Mouse (Mus musculus) inflammation-experienced regulatory T-cells, adult 6 months (primary cell): ENCODE results near the gene Nat10. TPM values are rescaled to one million over a fixed set of nuclear protein-coding genes. Genes with fewer than 3 reads are reported as not detected.

Experiments
- ATAC-seq: one replicate; pipeline ENCODE4 v1.8.0; 2017
- polyA plus RNA-seq, 3 experiments: library from polyadenylated mRNA; unstranded; fragments of 100-300 nt; shearing (Covaris generic); gene quantifications; one replicate each; pipeline ENCODE4 v1.2.1; 2017

Gene Nat10
- polyA plus RNA-seq = 10 to 100 TPM; 27.3 to 32.2 (median 29.9) TPM

- ATAC-seq = peak; percentile 95
These were observed at the start of gene Nat10 for GRCm38 (mm10) chr2:103760906-103761716. TSS of gene Nat10 (minus strand) at chr2:103761270.

- ATAC-seq = no peak
These were observed 49.3 kb upstream of the Nat10 start for GRCm38 (mm10) chr2:103810412-103810811.

DNA sequence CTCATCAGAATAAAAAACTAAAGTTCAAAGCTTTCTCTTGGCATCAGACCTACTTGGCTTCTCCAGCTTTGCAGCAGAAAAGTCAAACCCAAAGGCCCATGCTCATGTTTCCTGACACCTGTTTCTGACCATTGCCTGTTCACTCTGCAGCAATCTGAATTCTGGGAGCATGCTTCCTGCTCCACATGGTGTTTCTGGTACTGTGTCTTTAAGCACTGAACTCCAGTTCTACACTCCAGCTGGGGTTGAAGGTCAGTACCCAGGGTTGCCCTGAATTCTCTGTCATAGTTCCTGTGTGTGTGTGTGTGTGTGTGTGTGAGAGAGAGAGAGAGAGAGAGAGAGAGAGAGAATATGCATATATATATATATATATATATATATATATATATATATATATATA is 47.4 kb upstream of the Nat10 start:
- ATAC-seq = no peak

DNA sequence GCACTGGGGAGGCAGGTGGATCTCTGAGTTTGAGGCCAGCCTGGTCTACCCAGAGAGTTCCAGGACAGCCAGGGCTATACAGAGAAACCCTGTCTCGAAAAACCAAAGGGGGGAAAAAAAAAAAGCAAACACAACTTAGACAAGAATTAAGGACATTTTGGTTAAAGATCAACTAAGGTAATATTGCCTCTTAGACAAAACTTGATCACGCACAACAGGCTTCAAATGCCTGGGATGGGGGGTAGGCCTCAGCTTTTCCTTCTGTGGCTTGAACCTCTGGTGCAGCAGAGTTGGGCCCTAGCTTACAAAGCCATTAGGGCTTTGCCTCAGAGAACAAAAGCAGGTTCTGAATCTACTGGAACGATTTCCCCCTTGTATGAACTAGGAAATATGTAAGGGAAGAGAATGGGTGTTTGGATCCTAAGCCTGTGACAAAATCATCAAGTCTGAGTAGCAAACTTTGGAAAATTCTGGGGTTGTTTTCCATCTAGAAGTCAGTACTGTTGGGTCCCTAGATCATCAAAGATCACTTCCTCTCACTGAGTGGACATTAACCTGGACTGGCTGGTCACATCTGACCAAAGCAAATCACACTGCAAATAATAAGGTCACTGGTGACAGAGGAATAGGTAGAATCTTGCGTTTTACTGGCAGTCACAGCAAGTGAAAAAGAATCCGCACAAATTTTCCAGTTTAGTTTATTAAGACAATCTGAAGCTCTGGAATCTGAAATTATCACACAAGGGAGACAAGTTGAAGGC is 42.9 kb upstream of the Nat10 start:
- ATAC-seq = no peak

DNA sequence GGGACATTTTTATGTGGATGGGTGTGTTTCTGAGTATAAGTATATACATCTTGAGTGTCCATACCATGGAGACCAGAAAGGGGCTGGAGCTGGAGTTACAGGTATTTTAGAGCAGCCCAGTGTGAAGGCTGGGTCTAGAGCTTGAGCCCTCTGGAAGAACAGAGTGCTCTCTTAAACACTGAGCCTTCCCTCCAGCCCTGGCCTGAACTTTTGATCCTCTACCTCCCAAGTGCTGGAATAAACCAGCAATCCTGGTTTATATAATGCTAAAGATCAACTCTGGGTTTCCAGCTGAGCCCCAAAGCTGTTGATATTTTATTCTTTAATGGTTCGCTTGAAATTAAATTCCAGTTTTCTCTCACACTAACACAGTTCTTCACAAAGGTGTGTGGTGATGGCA is 41.4 kb upstream of the Nat10 start:
- ATAC-seq = no peak

DNA sequence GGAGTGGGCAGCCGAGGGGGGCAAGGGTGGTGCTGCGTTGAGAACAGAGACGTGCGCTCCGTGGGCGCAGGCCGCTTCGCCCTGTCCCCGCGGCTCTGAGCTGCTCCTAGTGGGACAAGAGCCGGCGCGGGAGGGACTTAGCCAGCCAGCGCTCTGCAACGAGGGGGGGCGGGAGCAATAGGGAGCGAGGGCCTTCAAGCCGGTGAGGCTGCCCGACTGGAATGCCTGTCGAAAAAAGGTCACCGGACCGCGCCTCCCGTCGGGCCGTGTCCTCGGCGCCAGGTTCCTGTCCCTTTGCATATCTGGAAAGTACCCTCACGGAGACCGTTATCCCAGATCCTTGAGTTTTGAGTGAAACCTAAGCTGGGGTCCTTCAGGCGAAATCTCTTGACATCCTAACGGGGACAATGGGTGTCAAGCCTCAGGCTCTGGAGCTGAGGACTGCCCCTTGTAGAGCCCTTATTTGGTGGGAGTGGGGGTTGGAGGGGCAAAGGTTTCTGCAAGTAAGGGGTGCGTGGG is 36.5 kb upstream of the Nat10 start, which contains the start of gene Caprin1:
Caprin1 (minus strand) TSS at position 159 of the 519 bp plus-strand sequence.
- ATAC-seq = peak; percentile 74

- peak; percentile 33 for ATAC-seq
These were observed 35.9 kb upstream of the Nat10 start for GRCm38 (mm10) chr2:103796861-103797466.

DNA sequence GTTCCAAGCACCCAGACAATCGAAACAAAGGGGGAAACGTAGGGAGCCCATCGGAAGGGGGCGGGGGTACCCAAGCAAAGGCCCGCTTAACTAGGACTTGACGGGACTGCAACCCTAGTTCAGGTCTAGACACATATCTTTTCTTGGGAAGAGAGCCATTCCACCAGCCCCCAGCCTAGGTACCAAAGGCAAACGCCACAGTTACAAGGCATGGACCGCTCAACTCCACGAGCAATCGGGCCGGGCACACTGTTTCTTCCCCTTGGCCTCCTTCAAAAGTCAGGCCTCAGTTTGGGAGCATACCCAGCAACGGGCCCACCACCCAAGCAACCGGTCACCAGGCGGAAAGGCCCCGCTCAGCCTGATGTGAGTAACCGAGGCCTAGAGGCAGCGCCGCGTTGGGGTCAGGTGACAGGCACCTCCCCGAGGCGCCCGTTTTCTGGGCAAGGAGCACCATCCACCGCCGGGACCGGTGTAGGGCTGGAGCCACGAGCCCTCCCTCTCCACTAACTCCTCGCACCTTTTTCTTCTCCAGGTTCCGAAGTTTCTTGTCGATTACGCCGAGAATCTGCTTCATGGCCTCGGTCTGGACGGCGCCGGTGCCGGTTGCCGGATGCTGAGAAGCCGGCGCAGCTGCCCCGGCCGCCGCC is 35.3 kb upstream of the Nat10 start:
- ATAC-seq = peak; percentile 36

GRCm38 (mm10) chr2:103795843-103796210 is 34.8 kb upstream of the Nat10 start:
- ATAC-seq = peak; percentile 71

GRCm38 (mm10) chr2:103792009-103792408 is 30.9 kb upstream of the Nat10 start:
- no peak for ATAC-seq

DNA sequence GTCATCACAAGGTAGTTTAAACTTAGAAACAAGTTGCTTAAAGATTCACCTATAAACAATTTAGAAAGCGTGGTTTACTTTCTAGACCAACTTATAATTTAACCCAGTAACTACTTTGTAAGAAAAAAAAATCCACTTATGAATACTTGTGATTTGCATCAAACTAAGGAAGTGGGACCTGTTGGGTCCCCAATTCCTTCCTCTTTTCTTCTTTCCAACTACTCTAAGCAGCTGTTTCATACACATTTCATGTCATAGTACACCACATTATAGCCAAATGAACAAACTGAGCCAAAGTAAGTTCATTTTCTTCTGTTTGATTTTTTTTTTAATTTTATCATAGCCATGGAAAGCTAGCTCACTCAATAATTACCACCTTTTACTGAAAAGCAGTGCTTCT is 24.7 kb upstream of the Nat10 start:
- no peak for ATAC-seq

DNA sequence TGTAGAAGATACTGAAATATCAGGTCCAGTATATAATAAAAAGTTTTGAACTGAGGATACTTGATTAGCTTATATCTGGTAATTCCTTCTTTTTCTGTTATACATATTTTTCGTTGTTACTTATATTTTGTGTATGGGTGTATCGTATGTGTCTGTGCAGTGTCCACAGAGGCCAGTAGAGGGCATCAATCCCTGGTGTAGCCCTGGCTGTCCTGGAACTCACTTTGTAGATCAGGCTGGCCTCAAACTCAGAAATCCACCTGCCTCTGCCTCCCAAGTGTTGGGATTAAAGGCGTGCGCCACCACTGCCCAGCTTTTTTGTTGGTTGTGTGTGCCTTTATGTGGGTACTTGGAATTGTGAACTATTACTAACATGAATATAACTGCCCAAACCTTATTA is 23.6 kb upstream of the Nat10 start:
- peak; percentile 48 for ATAC-seq

GRCm38 (mm10) chr2:103762492-103762891 is 1.4 kb upstream of the Nat10 start:
- ATAC-seq = no peak

DNA sequence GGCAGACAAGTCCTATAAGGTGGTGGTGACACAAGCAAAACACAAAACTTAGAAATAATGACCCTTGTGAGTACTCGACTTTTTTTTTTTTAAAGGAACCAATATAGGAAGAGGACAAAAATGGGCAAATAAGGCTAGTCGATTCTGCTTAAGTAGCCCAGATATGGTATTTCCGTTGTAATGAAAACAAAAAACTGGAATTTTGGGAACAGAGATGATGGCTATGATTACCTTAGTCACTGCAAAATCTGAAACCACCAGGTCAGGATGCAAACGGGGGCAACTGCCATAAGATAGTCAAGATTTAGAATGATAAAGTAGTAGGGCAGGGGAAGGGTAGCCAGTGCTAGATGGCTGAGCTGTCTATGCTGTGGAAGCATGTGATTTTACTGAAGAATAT is 923 bp upstream of the Nat10 start:
- ATAC-seq = no peak

GRCm38 (mm10) chr2:103760421-103760820 is 649 bp downstream of the Nat10 start:
- no peak for ATAC-seq

- ATAC-seq = no peak
These were observed 5.5 kb downstream of the Nat10 start for GRCm38 (mm10) chr2:103755458-103756085.

DNA sequence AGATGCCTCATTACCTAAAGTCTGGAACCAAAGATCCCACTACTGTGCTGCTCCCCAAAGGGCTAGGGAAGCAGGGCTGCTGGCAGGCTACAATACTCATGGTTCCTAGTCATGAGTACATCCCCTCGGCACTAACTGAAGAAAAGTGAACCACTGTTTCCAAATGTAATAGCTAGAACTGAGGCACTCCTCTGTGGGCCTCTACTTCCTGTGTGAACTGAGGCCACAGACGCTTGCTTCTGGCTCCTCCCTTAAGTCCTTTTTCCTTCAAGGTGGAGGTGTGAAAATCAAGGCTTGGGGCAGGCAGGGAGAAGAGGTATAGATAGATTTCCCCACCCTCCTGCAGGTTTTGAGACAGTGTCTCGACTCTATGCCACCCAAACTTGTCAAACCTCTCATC is 6.5 kb downstream of the Nat10 start:
- peak; percentile 65 for ATAC-seq

- ATAC-seq = no peak
These were observed 9.3 kb downstream of the Nat10 start for GRCm38 (mm10) chr2:103751771-103752170.

GRCm38 (mm10) chr2:103749091-103749490 is 12.0 kb downstream of the Nat10 start:
- ATAC-seq = no peak

GRCm38 (mm10) chr2:103747891-103748290 is 13.2 kb downstream of the Nat10 start:
- no peak for ATAC-seq

- no peak for ATAC-seq
These were observed 14.3 kb downstream of the Nat10 start for GRCm38 (mm10) chr2:103746761-103747160.

GRCm38 (mm10) chr2:103746096-103746495 is 15.0 kb downstream of the Nat10 start:
- ATAC-seq = no peak
